Mouse (Mus musculus): Measurements from ENCODE around the gene Bmper.

DNA sequence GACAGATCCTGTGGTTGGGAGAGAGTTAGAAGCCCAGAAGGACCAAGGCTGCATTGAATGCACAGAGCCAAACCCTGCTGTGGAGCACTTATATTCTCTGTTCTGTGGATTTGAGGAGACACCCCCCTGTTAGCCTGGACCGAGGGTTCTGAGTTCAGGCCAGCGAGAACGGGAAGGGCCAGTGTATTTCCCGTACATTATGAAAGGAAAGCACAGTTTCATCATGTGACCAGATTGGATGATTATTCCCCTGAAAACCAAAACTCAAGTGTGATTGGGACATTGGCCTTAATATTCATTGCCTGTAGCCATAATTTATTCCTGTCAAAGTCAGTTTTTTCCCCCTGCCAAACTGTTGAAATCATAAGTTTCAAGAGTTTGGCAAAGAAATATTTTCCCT, 23.9 kb upstream of the Bmper start:
- no peak for TF ChIP-seq CTCF (IDR thresholded peaks at IDR 0.05; ENCODE audit: borderline replicate concordance, insufficient read depth, low read length)
- no peak for TF ChIP-seq POLR2A (IDR thresholded peaks at IDR 0.05; ENCODE audit: low read depth, low read length)

Measured in embryonic fibroblast, embryonic 13.5 days (primary cell).